Mouse (Mus musculus): ENCODE data around the gene Samm50. TPM values are rescaled to one million over a fixed set of nuclear protein-coding genes. Genes with fewer than 3 reads are reported as not detected.
A peak's percentile ranks its signal among the peaks of the same experiment; 100 is the strongest.

Samm50 gene
- total RNA-seq, 2 experiments from 2014 or later: 102 to 117 TPM

DNA sequence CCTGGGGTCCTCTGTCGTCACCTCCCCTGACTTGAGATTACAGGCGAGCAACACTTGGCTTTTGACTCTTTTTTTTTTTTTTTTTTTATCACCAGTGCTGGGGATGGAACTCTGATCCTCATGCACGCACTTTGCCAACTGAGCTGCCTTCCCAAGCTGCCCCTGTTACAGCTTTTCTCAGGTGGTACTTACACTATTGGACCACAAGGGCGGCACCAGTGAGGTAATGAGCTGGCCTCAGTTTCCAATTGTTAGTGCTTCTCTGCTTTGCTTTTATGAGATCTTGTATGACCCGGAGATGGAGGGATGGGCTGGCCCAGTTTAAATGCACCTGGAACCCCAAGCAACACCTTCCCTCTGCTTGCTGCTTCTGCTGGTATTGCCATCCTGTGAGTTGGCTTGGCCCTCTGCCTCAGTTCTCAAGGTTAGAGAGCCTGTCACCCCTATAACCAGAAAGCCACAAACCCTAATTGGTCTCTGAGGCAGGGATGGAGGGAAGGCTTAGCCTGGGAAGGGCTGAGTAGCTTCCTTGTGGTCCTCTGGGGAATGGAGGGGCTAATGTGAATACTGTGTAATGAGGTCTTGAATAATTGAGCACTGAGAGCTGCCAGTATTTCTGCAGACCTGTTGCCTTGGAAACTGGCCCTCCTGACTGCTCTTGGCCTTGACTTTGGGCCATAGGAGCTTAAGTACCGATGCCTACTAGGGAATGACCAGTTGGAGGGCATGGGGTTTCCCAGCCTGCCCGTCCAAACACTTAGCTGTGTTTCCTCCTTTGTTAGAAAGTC lies 42.9 kb downstream of the Samm50 start:
- DNase-seq (ENCODE audit: low spot score in 2 of 2): no peak

DNA sequence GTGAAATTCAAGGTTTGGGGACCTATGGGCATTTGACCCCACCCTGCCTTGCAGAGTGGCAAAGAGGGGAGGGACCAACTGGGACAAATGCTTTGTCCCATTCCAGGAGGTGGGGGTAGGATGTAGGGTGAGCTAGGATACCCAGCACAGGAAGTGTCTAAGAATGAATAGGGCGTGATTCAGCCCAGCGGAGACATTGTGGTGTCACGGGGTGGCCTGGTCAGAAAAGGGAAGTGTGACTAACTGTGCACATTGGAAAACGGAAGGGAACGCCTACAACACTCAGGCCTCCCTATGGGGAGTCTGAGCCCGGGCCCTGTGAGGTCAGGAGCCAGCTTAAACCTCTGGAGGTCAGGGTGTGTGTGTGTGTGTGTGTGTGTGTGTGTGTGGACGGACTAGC lies 43.6 kb downstream of the Samm50 start:
- no peak for DNase-seq (ENCODE audit: low spot score in 2 of 2)

DNA sequence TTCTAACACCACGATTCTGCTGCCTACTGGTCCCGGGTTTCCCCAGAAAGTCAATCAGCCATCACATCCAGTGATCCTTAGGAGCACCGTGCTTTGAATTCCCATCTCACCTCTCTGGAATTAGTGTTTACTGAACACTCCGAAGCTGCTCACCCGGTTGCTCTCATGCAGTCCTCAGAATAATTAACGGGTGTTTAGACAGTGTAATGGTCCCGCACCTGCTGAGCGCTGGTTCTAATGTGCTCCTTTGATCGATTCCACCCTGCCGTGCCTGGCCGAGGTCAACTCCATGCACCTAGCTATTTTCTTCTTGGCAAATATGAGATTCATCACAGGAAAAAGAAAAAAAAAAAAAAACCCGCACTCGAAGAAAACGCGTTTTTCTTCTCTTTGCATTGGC lies 46.5 kb downstream of the Samm50 start:
- no peak for DNase-seq (ENCODE audit: low spot score in 2 of 2)

DNA sequence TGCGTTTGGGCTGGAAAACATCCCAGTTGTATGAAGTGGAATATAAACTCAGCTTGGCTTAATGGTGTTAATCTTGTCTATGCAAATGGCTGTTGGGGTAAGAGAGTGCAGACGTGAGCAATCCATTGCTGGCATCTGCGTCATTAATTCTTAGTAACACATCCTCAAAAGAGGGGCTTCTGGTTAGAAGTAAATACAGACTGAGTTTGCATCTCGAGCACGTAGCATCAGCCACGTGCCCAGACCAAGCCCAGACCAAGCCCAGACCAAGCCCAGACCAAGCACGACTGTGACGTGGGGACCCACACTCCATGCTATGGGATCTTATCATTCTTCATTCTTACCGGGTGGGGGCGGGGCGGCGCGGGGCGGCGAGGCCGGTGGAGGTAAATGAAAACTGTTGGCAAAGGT lies 47.0 kb downstream of the Samm50 start:
- no peak for DNase-seq (ENCODE audit: low spot score in 2 of 2)

DNA sequence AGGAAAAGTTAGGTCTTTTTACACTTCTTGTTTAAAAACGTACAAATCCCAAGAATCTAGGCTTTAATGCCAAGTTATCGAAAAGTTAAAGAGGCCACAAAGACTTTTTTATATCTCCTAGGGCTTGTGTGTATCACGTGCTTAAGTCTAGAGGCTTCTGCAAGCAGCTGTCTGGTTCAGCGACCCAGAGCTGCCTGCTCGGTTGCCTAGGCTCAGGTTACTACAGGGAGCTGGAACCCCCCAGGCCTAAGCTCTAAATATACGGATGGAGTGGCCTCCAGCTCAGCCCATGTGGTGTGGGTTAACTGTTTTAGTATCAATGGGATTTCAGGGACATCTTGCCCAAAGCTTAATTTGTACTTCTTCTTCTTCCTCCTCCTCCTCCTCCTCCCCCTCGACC lies 49.5 kb downstream of the Samm50 start:
- DNase-seq (ENCODE audit: low spot score in 2 of 2): no peak

DNA sequence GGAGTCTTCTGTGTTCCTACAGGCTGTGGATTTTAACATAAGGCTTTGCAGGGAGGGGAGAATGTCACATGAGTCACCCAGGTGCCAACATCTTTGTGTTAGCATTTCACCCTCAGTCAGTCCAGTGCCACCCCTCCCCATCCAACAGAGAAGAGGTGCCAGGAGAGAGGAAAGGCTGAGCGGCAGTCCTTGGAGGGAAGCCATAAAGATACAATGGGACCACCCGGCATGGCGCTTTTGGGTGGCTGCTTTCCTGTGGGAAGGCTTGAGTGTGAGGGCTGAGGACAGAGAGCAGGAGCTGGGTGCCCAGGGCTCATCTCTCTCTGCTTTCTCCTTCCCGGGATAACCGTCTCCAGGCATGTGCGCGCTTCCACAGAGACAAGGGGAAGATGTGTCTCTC lies 53.1 kb downstream of the Samm50 start:
- DNase-seq (ENCODE audit: low spot score in 2 of 2): no peak

DNA sequence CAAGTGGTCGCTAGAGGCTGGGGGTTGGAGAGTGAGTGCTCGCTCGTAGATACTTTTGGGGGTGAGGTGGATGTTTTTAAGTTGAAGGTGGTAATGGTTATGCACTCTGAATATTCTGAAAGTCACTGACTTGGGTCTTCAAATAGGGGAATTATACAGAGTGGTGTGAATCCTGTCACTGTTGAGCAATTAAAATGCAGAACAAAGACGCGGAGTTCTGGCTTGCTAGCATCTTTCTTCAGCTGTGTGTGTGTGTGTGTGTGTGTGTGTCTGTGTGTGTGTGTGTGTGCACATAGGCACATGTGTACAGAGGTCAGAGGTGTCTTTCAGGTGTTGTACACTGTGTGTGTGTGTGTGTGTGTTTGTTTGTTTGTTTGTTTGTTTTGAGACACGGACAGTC lies 54.2 kb downstream of the Samm50 start:
- DNase-seq (ENCODE audit: low spot score in 2 of 2): no peak

DNA sequence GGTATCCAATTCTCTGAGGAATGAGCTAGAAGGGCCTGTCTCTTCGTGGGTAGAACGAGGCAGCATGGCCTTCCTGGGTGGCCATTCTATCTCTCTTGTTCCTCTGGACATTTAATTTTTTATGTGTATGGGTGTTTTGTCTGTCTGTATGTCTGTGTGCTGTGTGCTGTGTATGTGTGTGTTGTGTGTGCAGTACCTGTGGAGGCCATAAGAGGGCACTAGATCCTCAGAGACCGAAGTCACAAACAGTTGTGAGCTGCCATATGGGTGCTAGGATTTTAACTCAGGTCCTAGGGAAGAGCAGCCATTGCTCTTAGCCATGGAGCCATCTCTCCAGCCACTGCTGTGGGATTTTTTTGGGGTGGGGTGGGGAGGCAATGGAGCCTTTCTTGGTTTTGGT lies 55.3 kb downstream of the Samm50 start:
- DNase-seq (ENCODE audit: low spot score in 2 of 2): no peak

DNA sequence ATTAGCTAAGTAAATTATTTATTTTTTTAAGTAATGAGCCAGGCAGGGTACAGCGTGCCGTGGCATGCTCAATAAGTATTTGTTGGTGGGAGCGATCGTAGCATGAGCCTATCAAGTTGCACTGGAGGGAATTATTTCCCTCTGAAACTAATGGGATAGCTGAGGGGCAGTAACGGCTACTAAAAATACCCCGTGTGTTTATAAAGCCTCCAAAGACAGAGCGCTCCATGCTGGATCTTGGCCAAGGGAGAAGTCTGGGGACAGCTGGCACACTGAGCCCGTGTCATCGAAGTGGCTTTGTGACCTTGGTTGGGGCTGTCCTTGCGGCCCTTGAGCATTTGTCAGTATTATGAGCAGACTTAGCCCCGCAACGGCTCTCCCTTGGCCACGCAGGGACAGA lies 59.2 kb downstream of the Samm50 start:
- no peak for DNase-seq (ENCODE audit: low spot score in 2 of 2)

DNA sequence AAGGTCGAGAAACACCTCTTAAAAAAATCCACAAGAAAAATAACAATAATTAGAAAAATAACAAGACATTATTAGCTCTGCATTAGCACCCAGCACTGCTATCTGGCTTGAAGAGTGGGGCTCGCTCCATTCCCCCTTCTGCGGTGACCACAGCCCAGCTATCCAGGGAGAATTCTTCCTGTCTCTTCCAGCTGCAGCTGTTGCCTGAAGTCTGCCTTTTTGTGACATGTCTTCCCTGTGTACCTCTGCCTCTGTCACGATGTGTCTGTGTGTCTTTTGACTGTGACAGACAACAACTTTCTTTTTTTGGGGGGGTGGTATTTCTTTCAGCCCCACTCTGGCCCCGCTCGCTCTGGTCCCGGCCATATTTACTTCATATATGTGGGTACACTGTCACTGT lies 60.6 kb downstream of the Samm50 start:
- DNase-seq (ENCODE audit: low spot score in 2 of 2): no peak

DNA sequence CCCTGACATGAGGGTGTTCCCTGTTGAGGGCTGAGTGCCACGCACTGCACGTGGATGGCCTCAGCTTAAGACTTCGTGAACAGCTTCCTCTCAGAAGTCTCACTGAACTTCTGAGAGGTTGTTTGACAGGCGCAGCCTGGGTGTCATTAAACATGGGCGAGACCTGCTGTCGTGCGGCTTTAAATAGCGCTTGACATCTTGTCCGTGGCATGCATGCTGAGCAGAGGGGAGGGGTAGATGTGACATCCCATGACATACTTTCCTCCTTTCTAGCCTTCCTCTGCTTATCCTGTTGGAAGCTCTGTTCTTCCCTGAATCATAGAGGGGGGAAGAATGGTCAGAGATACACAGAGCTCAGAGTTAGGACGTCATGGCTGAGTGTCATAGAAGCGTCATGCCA lies 61.7 kb downstream of the Samm50 start:
- DNase-seq (ENCODE audit: low spot score in 2 of 2): no peak

DNA sequence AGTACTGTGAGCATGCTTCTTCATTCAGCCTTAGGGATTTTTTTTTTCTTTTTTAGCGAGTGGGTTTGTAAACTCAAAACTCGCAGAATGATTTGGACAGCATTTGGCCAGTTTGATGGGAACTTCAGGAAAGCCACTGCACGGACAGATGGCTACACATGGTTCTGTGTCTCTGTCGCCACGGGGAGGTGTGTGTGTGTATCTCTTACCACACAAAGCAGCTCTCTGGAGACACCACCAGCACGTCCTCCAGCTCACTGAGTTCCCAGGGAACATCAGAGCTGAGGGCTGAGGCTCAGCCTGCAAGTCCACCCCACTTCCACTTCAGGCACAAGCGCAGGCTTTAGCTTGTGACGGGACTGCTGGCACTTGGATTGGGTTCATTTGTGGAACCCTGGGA lies 62.3 kb downstream of the Samm50 start:
- peak in 1 of 2 experiments; percentile 13 for DNase-seq (ENCODE audit: low spot score in 2 of 2)

DNA sequence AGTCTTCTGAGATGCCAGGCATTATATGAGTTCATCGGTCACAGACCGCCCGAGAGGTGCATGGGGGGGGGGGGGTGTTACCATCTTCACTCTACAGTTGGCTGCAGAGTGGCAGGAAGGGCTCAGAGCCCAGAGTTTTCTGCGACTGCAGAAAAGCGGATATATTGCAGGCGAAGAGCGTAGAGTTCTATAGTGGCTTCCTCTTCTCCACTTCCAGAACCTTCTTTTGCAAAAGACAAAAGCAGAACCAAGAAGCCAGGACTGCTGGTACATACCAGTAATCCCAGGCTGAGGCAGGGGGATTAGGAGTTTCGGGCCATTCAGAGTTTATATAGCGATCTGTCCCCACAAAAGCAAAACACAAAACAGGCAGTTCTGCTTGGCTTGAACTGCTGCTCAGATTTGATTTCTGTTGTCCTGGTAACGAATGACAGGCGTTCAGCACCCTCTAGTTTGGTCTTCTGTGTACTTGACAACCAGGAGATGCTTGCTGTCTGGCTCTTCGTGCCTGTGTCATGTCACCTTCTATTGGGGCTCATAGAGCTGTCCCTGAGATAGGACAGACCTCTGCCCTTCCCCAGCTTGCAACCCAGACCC lies 64.3 kb downstream of the Samm50 start:
- no peak for DNase-seq (ENCODE audit: low spot score in 2 of 2)

DNA sequence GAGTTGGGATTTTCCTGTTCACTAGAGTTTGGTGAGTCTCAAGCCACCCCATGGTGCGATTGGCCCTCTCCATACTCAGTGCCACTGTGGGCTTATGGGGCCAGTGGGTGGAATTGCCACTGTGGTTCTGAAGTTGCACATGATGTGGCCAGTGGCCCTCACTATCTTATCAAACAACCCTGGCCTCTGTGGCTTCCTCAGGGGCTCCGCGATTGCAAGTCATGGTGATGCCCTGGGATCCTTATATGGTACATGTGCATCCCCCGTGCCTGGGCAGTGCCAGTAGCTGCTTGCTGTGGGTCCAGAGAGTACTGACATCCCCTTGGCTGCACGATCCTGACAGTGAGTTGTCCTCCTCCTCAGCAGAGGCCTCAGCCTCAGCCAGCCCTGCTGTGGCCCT lies 64.8 kb downstream of the Samm50 start:
- DNase-seq (ENCODE audit: low spot score in 2 of 2): no peak

DNA sequence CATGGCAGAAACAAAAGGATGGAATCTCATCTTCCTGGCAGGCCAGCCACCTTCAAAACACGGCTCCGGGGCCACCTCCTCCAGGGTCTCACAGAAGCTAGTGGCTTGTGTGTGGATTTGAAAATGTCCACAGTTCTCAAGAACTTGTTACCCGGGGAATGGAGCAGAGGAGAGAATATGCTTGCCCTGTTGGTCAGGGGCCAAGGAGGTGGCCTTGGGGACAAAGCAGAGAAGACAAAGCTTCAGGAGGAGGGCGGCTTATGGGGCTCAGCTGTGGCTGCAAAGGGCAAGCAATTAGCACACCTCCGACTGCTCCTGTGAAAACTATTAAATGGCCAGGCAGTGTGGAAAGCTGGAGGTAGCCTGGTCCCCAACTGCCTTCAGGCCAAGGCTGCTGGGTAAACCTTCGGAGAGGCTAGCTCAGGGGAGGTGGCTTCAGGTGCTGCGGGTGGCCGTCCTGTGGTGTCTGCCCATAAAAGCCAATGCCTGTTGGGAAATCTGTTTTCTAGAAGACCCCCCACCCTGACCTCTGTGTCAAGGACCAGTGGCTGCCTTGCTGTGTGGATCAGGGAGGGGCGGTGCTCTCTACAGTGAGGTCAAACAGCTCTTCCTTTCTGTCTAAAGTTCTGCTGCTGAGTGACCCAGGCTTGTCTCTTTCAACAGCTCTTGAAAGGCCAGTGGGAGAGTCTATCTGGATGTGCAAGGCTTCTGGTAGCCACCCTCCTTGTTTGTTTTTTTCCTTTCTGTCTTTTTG lies 66.7 kb downstream of the Samm50 start:
- DNase-seq (ENCODE audit: low spot score in 2 of 2): no peak

DNA sequence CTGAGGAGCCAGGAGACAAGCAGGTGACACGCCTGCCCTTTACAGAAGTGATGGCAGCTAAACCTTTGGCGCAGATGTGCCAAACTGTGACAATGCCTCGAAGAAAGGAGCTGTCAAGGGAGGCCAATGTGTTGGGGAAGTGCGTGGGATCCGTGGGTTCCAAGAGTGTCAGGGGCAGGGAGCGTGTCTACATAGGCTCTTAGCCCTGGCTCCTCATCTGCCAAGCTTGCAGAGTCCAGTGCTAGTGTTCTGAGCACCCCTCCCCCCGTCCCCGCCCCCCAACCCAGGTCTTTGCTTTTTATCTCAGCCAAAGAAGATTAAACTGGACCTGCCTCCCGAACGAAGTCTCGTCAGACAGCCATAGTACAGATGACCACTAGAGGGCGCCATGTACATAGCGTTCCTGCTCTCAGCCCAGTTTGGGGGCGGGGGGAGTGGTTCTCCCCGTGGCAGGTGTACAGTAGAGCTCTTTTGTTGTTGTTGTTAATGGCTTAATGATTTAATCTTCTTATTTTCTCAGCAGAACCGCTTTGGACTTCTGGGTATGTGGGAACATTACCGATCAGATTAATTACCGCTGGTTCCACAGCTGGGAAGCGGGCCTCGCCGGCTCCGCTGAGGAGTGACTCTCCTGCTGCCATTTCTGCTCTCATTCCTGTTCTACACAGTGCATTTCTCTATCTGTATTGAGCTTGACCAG lies 68.2 kb downstream of the Samm50 start:
- peak; percentile 80 to 85 for DNase-seq (ENCODE audit: low spot score in 2 of 2)

DNA sequence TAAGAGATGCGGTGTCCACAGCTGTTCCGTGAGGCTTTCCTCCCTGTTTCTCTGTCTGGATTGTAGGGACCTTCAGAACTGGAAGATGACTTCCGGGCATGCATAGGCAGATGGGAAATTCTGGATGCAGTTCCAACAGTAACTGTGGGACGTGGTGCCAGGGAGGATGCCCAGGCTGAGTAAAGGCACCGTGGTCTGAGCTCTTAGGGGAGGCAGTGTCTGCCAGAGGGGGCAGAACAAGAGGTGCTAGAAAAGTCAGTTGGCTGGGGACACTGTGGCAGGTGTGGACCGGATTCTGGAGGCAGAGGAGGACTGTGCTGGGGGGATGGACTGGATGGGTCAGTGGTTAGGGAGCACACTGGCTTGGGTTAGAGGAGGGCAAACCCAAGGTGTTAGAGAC lies 70.6 kb downstream of the Samm50 start:
- DNase-seq (ENCODE audit: low spot score in 2 of 2): no peak

DNA sequence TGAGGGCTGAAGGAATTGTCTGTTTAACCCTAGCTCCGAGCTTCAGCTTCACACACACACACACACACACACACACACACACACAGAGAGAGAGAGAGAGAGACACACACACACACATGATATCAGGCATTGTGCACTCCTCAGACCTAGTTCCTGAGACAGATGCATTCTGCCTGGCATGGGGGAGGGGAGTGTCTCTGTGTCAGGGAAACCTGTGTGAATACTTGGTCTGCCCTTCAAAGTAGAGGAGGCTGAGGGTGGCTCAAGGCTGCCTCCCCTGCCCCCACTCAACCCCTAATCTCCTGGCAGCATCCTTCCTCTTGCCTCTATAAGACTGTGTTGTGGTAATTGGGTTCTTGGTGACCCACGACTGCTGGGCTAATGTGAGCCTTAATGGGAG lies 71.5 kb downstream of the Samm50 start:
- no peak for DNase-seq (ENCODE audit: low spot score in 2 of 2)

DNA sequence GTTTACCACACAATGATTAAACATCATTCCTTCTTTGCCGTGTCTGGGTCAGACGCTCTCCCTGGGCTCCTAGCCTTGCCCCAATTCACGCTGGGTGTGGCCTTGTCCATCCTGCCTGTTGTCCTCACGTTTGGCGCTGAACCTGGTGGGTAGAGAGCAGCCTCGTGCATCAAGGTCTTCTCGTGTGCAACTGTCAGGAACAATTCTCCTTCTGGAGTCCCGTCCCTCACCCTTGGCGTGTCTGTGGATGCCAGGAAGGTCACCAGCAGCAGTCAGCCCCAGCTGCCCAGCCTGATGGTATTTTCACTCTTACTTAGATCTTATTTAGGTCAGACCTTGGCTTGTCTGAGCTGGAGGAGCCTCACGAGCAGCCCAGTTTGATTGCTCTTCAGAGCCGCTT lies 73.1 kb downstream of the Samm50 start:
- DNase-seq (ENCODE audit: low spot score in 2 of 2): no peak

DNA sequence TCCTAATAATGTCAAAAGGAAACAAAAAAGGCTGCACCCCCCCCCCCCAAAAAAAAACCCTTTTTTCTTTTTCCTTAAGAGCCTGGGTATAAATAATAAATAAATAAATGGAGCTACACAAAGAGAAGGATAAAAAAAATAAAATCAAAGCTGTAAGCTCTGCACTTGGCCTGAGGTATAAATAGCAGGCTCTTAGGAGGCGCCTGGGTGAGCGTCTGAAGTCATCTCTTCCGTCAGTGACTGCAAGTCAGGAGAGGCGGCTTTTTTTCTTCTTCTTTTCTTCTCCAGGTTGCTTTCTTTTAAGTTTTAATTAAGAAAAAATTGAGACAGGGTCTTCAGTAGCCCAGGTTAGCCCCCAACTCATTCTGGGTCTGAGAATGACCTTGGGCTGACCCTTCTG lies 74.2 kb downstream of the Samm50 start:
- DNase-seq (ENCODE audit: low spot score in 2 of 2): no peak

Measured in left cerebral cortex, adult 18-20 months (tissue).